Mouse (Mus musculus) MEL (cell line): ENCODE results near the gene Siglec1. TPM values are rescaled to one million over a fixed set of nuclear protein-coding genes. Genes with fewer than 3 reads are reported as not detected.

Experiments
- DNase-seq: peaks from one replicate; pipeline ENCODE4 v3.0.0; 2011; ENCODE audit warnings: low read depth, low spot score
- H3K27ac ChIP-seq: 2 replicates; pipeline ENCODE4 v1.5.1; 2012; ENCODE audit warnings: low read depth, mild to moderate bottlenecking, control low read depth, low read length, moderate library complexity; ENCODE audit not compliant: control insufficient read depth
- H3K27me3 ChIP-seq, 2 experiments: fragments of 150-350 bp in 1 of 2; sonication (generic) in 1 of 2; 2 replicates each; pipeline ENCODE4 v1.6.1; 2012; ENCODE audit warnings: low read length in 2 of 2, mild to moderate bottlenecking in 2 of 2, improper control_type of control experiment in 1 of 2, moderate library complexity in 1 of 2; ENCODE audit not compliant: insufficient read depth in 2 of 2, control insufficient read depth in 1 of 2
- H3K36me3 ChIP-seq, 2 experiments: 2 replicates each; pipeline ENCODE4 v1.6.1; 2012 to 2014; ENCODE audit warnings: low read length in 2 of 2, improper control_type of control experiment in 1 of 2, inconsistent platforms in 1 of 2, mild to moderate bottlenecking in 1 of 2; ENCODE audit not compliant: insufficient read depth in 2 of 2, control insufficient read depth in 1 of 2
- H3K4me1 ChIP-seq, 2 experiments: fragments of 150-350 bp in 1 of 2; sonication (generic) in 1 of 2; 2 replicates each; pipeline ENCODE4 v1.6.1; 2012; ENCODE audit warnings: low read length in 2 of 2, improper control_type of control experiment in 1 of 2, mild to moderate bottlenecking in 1 of 2; ENCODE audit not compliant: insufficient read depth in 2 of 2, control insufficient read depth in 1 of 2
- H3K4me3 ChIP-seq, 2 experiments: fragments of 150-350 bp in 1 of 2; sonication (generic) in 1 of 2; 2 replicates each; pipeline ENCODE4 v1.5.1; 2012; ENCODE audit warnings: low read depth in 2 of 2, low read length in 2 of 2, mild to moderate bottlenecking in 2 of 2, moderate library complexity in 2 of 2, control low read depth in 1 of 2, improper control_type of control experiment in 1 of 2; ENCODE audit not compliant: control insufficient read depth in 1 of 2, insufficient read depth in 1 of 2
- H3K79me2 ChIP-seq: 2 replicates; pipeline ENCODE4 v1.6.1; 2012; ENCODE audit warnings: mild to moderate bottlenecking, low read length, moderate library complexity; ENCODE audit not compliant: control insufficient read depth, poor library complexity, insufficient read depth
- H3K9ac ChIP-seq: 2 replicates; pipeline ENCODE4 v1.6.1; 2012; ENCODE audit warnings: low read depth, mild to moderate bottlenecking, control low read depth, low read length, moderate library complexity; ENCODE audit not compliant: control insufficient read depth, poor library complexity, severe bottlenecking
- H3K9me3 ChIP-seq: fragments of 150-350 bp; sonication (generic); replicated peaks from 2 replicates; pipeline ENCODE4 v1.6.1; 2012; ENCODE audit warnings: mild to moderate bottlenecking, low read length, improper control_type of control experiment, moderate library complexity; ENCODE audit not compliant: insufficient read depth
- CTCF ChIP-seq, 3 experiments: IDR thresholded peaks in 2 of 3; conservative IDR thresholded peaks in 1 of 3; 2 replicates each; pipeline ENCODE4 v1.5.1; 2011 to 2012; ENCODE audit warnings: low read length in 3 of 3, low read depth in 2 of 3, mild to moderate bottlenecking in 2 of 3, improper control_type of control experiment in 1 of 3, inconsistent platforms in 1 of 3, mixed read lengths in 1 of 3, moderate library complexity in 1 of 3; ENCODE audit not compliant: control insufficient read depth in 1 of 3, insufficient read depth in 1 of 3, poor library complexity in 1 of 3, severe bottlenecking in 1 of 3
- ELF1 ChIP-seq: IDR thresholded peaks from 2 replicates; pipeline ENCODE4 v1.6.1; 2014; ENCODE audit warnings: low read depth, mild to moderate bottlenecking, inconsistent platforms, low read length, improper control_type of control experiment, moderate library complexity
- EP300 ChIP-seq, 2 experiments: IDR thresholded peaks; 2 replicates each; pipeline ENCODE4 v1.6.1; 2011; ENCODE audit warnings: improper control_type of control experiment in 2 of 2, low read length in 2 of 2, low read depth in 1 of 2, mild to moderate bottlenecking in 1 of 2
- GABPA ChIP-seq: IDR thresholded peaks from 2 replicates; pipeline ENCODE4 v1.6.1; 2012; ENCODE audit warnings: low read depth, mild to moderate bottlenecking, inconsistent platforms, low read length, improper control_type of control experiment, moderate library complexity
- GATA1 ChIP-seq: IDR thresholded peaks from 2 replicates; pipeline ENCODE4 v1.6.1; 2011; ENCODE audit warnings: low read depth, low read length, improper control_type of control experiment
- HCFC1 ChIP-seq: IDR thresholded peaks from 2 replicates; pipeline ENCODE4 v1.6.1; 2012; ENCODE audit warnings: low read depth, mild to moderate bottlenecking, inconsistent platforms, low read length, improper control_type of control experiment, moderate library complexity
- JUND ChIP-seq: IDR thresholded peaks from 2 replicates; pipeline ENCODE4 v1.6.1; 2011; ENCODE audit warnings: low read depth, mild to moderate bottlenecking, improper control_type of control experiment, low read length
- MEF2A ChIP-seq: IDR thresholded peaks from 2 replicates; pipeline ENCODE4 v1.6.1; 2014; ENCODE audit warnings: low read depth, mild to moderate bottlenecking, inconsistent platforms, low read length, improper control_type of control experiment; ENCODE audit not compliant: poor library complexity, insufficient replicate concordance, severe bottlenecking; ENCODE audit errors: extremely low read depth
- MYB ChIP-seq: IDR thresholded peaks from 2 replicates; pipeline ENCODE4 v1.6.1; 2011; ENCODE audit warnings: mild to moderate bottlenecking, low read depth, low read length, improper control_type of control experiment
- NELFE ChIP-seq: IDR thresholded peaks from 2 replicates; pipeline ENCODE4 v1.6.1; 2011; ENCODE audit warnings: low read depth, low read length, improper control_type of control experiment
- NRF1 ChIP-seq: IDR thresholded peaks from 2 replicates; pipeline ENCODE4 v1.6.1; 2014; ENCODE audit warnings: low read depth, mild to moderate bottlenecking, inconsistent platforms, low read length, improper control_type of control experiment, moderate library complexity; ENCODE audit not compliant: poor library complexity, insufficient read depth, severe bottlenecking
- POLR2A ChIP-seq, 2 experiments: IDR thresholded peaks; 2 replicates each; pipeline ENCODE4 v1.6.1; 2011 to 2012; ENCODE audit warnings: low read length in 2 of 2, mild to moderate bottlenecking in 2 of 2, control low read depth in 1 of 2, improper control_type of control experiment in 1 of 2, low read depth in 1 of 2, moderate library complexity in 1 of 2; ENCODE audit not compliant: control insufficient read depth in 1 of 2, insufficient read depth in 1 of 2, poor library complexity in 1 of 2
- POLR2AphosphoS2 ChIP-seq: IDR thresholded peaks from 2 replicates; pipeline ENCODE4 v1.6.1; 2011; ENCODE audit warnings: low read length, improper control_type of control experiment
- POLR2AphosphoS5 ChIP-seq: IDR thresholded peaks from 2 replicates; pipeline ENCODE4 v1.6.1; 2012; ENCODE audit warnings: low read depth, borderline replicate concordance, mild to moderate bottlenecking, inconsistent platforms, low read length, moderate library complexity, mixed read lengths
- RAD21 ChIP-seq: IDR thresholded peaks from 2 replicates; pipeline ENCODE4 v1.6.1; 2011; ENCODE audit warnings: mild to moderate bottlenecking, low read depth, low read length, improper control_type of control experiment
- SMC3 ChIP-seq: IDR thresholded peaks from 2 replicates; pipeline ENCODE4 v1.6.1; 2011; ENCODE audit warnings: low read depth, low read length, improper control_type of control experiment
- USF1 ChIP-seq: IDR thresholded peaks from 2 replicates; pipeline ENCODE4 v1.6.1; 2014; ENCODE audit warnings: low read depth, mild to moderate bottlenecking, inconsistent platforms, low read length, improper control_type of control experiment, moderate library complexity
- USF2 ChIP-seq, 2 experiments: IDR thresholded peaks; 2 replicates each; pipeline ENCODE4 v1.6.1; 2011 to 2012; ENCODE audit warnings: improper control_type of control experiment in 2 of 2, low read length in 2 of 2, borderline replicate concordance in 1 of 2, inconsistent platforms in 1 of 2, low read depth in 1 of 2, mild to moderate bottlenecking in 1 of 2; ENCODE audit not compliant: insufficient read depth in 1 of 2
- polyA plus RNA-seq, 2 experiments: library from polyadenylated mRNA; stranded (reverse) in 1 of 2; unstranded in 1 of 2; fragments of >175 nt in 1 of 2; fragments of >200 nt in 1 of 2; gene quantifications; 2 replicates each; pipeline versions ENCODE4 v1.2.1 to v1.2.4; 2012; ENCODE audit warnings: low replicate concordance in 2 of 2, low read depth in 1 of 2; ENCODE audit not compliant: insufficient read length in 2 of 2, insufficient read depth in 1 of 2, missing spikeins in 1 of 2
- total RNA-seq: library from RNA; depleted of rRNA; stranded (reverse); fragments of 300-350 nt; gene quantifications from 2 replicates; pipeline ENCODE4 v1.2.3, GENCODE M21; 2012

Siglec1 gene
- total and polyA plus RNA-seq, 3 experiments: 0.04 to 0.07 TPM; not detected in 1

GRCm38 (mm10) chr2:131058672-131059071 lies 27.9 kb downstream of the Siglec1 start:
- Histone ChIP-seq H3K27me3 (peaks cover 0 to 3% of the 10 kb centered on the region in 2 experiments; a peak in 2 of 4 replicates), H3K79me2 (no peaks in the 10 kb centered on the region), H3K4me1 (peaks cover 0 to 4% of the 10 kb centered on the region in 2 experiments; a peak in 1 of 4 replicates), H3K4me3 (no peak overlapping the region), H3K27ac (no peak overlapping the region), H3K9me3 (no peaks in the 10 kb centered on the region), H3K36me3 (no peaks in the 10 kb centered on the region), H3K9ac (no peak overlapping the region)
- no peak for TF ChIP-seq JUND
- no peak for TF ChIP-seq MYB
- no peak for TF ChIP-seq NRF1
- TF ChIP-seq GABPA: no peak
- no peak for TF ChIP-seq CTCF (IDR thresholded peaks at IDR 0.05 in 2 of 3, conservative IDR thresholded peaks at IDR 0.05 in 1 of 3; ENCODE audit: control insufficient read depth in 1 of 3, insufficient read depth in 1 of 3, low read depth in 2 of 3, low read length in 3 of 3, poor library complexity in 1 of 3, severe bottlenecking in 1 of 3)
- no peak for TF ChIP-seq POLR2AphosphoS5
- no peak for TF ChIP-seq POLR2AphosphoS2
- TF ChIP-seq SMC3: no peak
- TF ChIP-seq USF2 (IDR thresholded peaks at IDR 0.05; ENCODE audit: borderline replicate concordance in 1 of 2, insufficient read depth in 1 of 2, low read depth in 1 of 2, low read length in 2 of 2): no peak
- TF ChIP-seq ELF1: no peak
- no peak for TF ChIP-seq GATA1
- no peak for TF ChIP-seq USF1
- TF ChIP-seq POLR2A (IDR thresholded peaks at IDR 0.05; ENCODE audit: control insufficient read depth in 1 of 2, insufficient read depth in 1 of 2, low read depth in 1 of 2, low read length in 2 of 2, poor library complexity in 1 of 2): no peak
- no peak for TF ChIP-seq HCFC1
- no peak for DNase-seq

GRCm38 (mm10) chr2:131056191-131056590 lies 30.4 kb downstream of the Siglec1 start:
- H3K27me3 ChIP-seq: no peaks in the 10 kb centered on the region

More at GRCm38 (mm10) chr2:131056191-131056590, 30.4 kb downstream of the Siglec1 start:
- no peak for TF ChIP-seq MEF2A
- TF ChIP-seq POLR2AphosphoS2: no peak
- peak; percentile 21 for TF ChIP-seq RAD21
- TF ChIP-seq SMC3: peak; percentile 27
- no peak for TF ChIP-seq EP300 (IDR thresholded peaks at IDR 0.05; ENCODE audit: low read depth in 1 of 2, low read length in 2 of 2)
- no peak for TF ChIP-seq NELFE
- TF ChIP-seq CTCF (IDR thresholded peaks at IDR 0.05 in 2 of 3, conservative IDR thresholded peaks at IDR 0.05 in 1 of 3; ENCODE audit: control insufficient read depth in 1 of 3, insufficient read depth in 1 of 3, low read depth in 2 of 3, low read length in 3 of 3, poor library complexity in 1 of 3, severe bottlenecking in 1 of 3): peak in 1 of 3 experiments; percentile 24; a peak in 2 of 6 replicates
- Histone ChIP-seq H3K9ac (no peak overlapping the region), H3K27ac (no peak overlapping the region), H3K4me3 (no peak overlapping the region), H3K36me3 (no peaks in the 10 kb centered on the region), H3K4me1 (peaks cover 0 to 4% of the 10 kb centered on the region in 2 experiments; a peak in 1 of 4 replicates), H3K79me2 (no peaks in the 10 kb centered on the region), H3K9me3 (no peaks in the 10 kb centered on the region)
- peak; percentile 25 for DNase-seq
